Mouse (Mus musculus) Patski (cell line): ENCODE results near the gene Disp1. TPM values are rescaled to one million over a fixed set of nuclear protein-coding genes. Genes with fewer than 3 reads are reported as not detected.

Experiments
- ATAC-seq: fragments of 100-300 bp; one replicate; pipeline ENCODE4 v1.8.0; 2021
- CTCF ChIA-PET: fragments of 350-600 bp; sonication (Branson Sonifier 250); formaldehyde crosslinking; loops from one replicate; lab custom pipeline; 2022; ENCODE audit warnings: inconsistent platforms; lab: Charles Lee
- POLR2A ChIA-PET: fragments of 350-600 bp; sonication (Branson Sonifier 250); formaldehyde crosslinking; loops from one replicate; lab custom pipeline; 2022; ENCODE audit warnings: antibody characterized with exemption, inconsistent platforms; lab: Charles Lee
- DNase-seq: peaks from one replicate; pipeline ENCODE4 v3.0.0-alpha.2; 2011; ENCODE audit warnings: low read depth, low spot score
- H3K27me3 ChIP-seq: fragments of 371-371 bp; one replicate; pipeline ENCODE4 v1.5.1; 2021
- CTCF ChIP-seq: fragments of 100-300 bp; IDR thresholded peaks from one replicate; pipeline ENCODE4 v1.5.1; 2021
- in situ Hi-C: fragments of 300-500 bp; cut with MboI; formaldehyde crosslinking; loops from 3 replicates; pipeline ENCODE4 v1.11.1; 2018; ENCODE audit warnings: low pct_unique_long_range_greater_than_20kb, mixed read lengths
- polyA plus RNA-seq: library from polyadenylated mRNA; unstranded; gene quantifications from one replicate; pipeline ENCODE4 v1.2.3, GENCODE M21; 2021

The Disp1 gene
- polyA plus RNA-seq, 1 experiment from 2014 or later = 18.1 TPM

DNA sequence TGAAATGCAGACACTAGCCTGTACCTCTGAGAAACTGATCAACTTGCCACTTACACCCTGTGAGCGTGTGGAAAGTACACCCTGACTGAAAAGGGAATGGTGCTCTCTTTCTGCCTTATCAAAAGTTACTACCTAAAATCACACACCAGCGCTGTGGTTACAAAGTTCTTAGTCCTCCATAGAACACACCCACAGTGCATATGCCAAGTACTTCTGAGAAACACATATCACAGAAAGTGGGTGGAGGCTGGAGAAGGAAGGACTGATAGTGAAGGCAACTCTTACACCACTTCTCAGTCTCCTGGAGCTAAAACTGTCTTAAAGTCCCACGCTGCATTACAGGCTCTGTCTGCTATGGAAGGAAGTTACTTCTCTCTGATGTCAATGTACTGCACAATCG, 86.9 kb downstream of the Disp1 start:
- ATAC-seq (no peak), DNase-seq (no peak)
- in situ Hi-C loops = no loop called here
- no peak for TF ChIP-seq CTCF
- CTCF ChIA-PET = no interaction called here
- POLR2A ChIA-PET = no interaction called here
- no peaks in the 10 kb centered on the region for H3K27me3 ChIP-seq

GRCm38 (mm10) chr1:183133440-183133839, 87.9 kb downstream of the Disp1 start:
- in situ Hi-C loops = no loop called here
- CTCF ChIA-PET = interaction anchor here (1.2 to 1.4 kb wide), 2 partner anchors 10 to 20 kb away, joined by 3 to 4 read pairs; no protein-coding TSS in a partner anchor
- DNase-seq (no peak), ATAC-seq (no peak)
- no peaks in the 10 kb centered on the region for H3K27me3 ChIP-seq
- POLR2A ChIA-PET = interaction anchor here (1.4 kb wide), 1 partner anchor 9 kb away, joined by 4 read pairs; no protein-coding TSS in a partner anchor
- TF ChIP-seq CTCF = no peak

DNA sequence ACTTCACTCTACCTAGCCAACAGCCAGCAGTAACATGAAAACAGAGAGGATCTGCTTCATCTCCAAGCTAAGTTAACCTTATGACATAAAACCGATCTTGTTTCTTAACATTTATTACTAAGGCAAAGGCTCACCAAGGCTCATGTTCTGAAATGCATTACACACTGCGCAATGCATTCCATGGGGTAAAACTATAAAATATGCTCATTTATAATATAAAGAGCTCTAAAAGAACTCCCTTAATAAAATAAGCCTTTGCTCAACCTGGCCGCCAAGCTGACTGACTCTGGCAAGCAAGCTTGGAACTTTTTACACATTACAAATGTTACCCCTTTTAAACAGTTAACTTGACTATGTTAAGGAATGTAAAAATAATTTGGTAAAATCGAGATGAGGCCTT, 94.1 kb downstream of the Disp1 start:
- ATAC-seq = no peak
- in situ Hi-C loops = no loop called here
- no peak for DNase-seq
- POLR2A ChIA-PET = no interaction called here
- H3K27me3 ChIP-seq = no peaks in the 10 kb centered on the region
- TF ChIP-seq CTCF = no peak
- CTCF ChIA-PET = interaction anchor here (1.2 to 1.3 kb wide), 2 partner anchors 10 to 15 kb away, joined by 3 read pairs; no protein-coding TSS in a partner anchor

DNA sequence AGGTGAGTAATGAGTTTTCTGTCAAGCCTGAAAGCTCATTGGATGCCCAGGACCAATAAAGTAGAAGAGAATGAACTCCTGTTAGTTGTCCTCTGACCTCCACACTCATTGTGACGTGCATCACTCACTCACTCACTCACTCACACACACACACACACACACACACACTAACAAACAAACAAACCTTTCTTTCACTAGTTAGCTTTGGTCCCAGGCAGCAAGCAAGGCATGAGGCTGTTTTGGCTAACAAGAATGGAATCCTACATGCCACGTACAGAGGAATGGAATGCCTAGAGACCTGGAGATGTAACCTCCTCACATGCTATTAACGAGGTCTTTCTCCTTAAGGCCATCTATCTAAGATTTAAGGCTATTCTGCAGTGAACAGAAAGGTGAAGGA, 97.6 kb downstream of the Disp1 start:
- CTCF ChIA-PET = no interaction called here
- ATAC-seq = no peak
- POLR2A ChIA-PET = interaction anchor here (1.7 kb wide), 2 partner anchors 10 to 11 kb away, joined by 3 to 4 read pairs; no protein-coding TSS in a partner anchor
- in situ Hi-C loops = no loop called here
- DNase-seq = no peak
- TF ChIP-seq CTCF = no peak
- no peaks in the 10 kb centered on the region for H3K27me3 ChIP-seq

DNA sequence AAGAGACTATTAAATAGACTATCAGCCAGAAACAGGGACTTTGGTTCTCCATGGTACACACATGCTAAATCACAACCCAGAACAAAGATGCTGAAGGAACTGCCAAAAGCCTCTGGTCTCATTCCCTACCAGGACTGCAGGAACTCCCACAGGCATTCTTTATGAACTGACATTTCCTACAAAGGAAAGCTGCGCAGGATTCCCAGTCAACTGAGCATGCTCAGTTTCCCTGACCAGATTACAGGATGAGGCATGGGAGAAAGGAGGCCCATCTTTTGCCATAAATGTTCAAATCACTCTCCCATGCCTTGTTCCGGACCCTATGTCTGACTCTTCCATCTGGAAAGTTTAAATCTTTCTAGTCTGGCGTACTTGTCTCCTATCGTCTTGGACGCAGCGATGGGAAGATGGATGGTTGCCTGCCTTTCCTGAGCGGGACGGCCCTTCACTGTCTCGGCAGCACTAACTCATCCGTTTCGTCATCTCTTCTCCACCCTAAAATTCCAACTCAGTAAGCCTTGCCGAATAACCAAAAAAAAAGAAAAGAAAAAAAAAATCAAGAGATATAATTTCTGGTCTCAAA, 100.9 kb downstream of the Disp1 start:
- POLR2A ChIA-PET = no interaction called here
- in situ Hi-C loops = no loop called here
- no peak for ATAC-seq
- TF ChIP-seq CTCF = no peak
- CTCF ChIA-PET = no interaction called here
- H3K27me3 ChIP-seq = no peaks in the 10 kb centered on the region
- no peak for DNase-seq

DNA sequence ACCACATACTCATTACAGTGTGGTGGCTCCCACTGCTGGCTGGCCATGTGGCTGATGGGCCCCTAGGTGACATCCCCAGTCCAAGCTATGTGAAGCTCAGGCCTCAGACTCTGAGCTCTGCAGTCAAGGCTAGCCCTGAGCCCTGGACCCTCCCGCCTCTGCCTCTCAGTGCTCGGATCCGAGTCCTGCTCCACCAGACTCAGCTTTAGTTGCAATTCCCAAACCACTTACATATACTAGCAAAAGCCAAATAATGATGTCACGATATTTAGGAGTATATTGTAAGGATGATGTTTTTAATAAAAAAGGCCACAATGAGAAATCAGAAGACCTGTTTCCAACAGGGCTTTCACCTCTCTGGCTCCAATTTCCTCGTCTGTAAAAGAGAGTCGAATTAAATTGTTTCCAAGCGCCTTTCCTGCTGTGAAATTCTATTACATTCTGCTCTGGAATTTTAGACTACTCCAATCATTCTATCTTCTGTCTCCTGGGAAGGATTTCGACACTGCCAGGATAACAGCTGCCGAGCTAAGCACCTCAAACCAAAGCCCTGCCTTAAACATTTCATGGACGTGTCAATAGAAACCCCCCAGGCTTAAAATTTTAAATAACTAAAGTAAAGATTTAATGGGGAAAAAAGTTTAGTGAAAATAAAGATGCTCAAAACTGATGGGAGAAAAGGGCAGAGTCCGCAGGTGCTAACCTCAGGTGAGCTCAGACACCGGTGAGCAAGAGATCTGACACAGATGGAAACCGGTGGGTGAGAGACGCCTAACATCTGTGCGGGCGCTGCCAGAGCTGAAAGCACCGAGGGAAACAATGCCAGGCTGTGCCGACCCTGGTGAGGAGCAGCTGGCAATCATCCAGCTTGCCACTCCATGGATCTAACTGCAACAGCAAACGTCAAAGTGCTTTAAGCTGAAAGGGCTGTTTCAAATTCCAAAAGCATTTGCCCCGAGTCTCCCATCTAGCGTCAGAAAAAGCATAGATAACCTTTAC, 103.2 kb downstream of the Disp1 start:
- POLR2A ChIA-PET = no interaction called here
- in situ Hi-C loops = no loop called here
- ATAC-seq = no peak

GRCm38 (mm10) chr1:183116946-183117826, 104.1 kb downstream of the Disp1 start:
- DNase-seq (no peak), ATAC-seq (no peak)
- POLR2A ChIA-PET = interaction anchor here (0.6 kb wide), 2 partner anchors 53 to 1123 kb away, joined by 3 to 4 read pairs; no protein-coding TSS in a partner anchor
- in situ Hi-C loops = no loop called here
- CTCF ChIA-PET = interaction anchor here (1.2 kb wide), 2 partner anchors 9 to 25 kb away, joined by 3 read pairs; no protein-coding TSS in a partner anchor
- no peak for TF ChIP-seq CTCF
- no peaks in the 10 kb centered on the region for H3K27me3 ChIP-seq

More for the DNA sequence above, 103.2 kb downstream of the Disp1 start:
- TF ChIP-seq CTCF = no peak
- H3K27me3 ChIP-seq = no peaks in the 10 kb centered on the region
- CTCF ChIA-PET = interaction anchor here (1.2 to 1.3 kb wide), 3 partner anchors 8 to 33 kb away, joined by 3 read pairs; no protein-coding TSS in a partner anchor
- DNase-seq = no peak

- no peak for ATAC-seq
Observed at GRCm38 (mm10) chr1:183116441-183116840, 104.9 kb downstream of the Disp1 start.

DNA sequence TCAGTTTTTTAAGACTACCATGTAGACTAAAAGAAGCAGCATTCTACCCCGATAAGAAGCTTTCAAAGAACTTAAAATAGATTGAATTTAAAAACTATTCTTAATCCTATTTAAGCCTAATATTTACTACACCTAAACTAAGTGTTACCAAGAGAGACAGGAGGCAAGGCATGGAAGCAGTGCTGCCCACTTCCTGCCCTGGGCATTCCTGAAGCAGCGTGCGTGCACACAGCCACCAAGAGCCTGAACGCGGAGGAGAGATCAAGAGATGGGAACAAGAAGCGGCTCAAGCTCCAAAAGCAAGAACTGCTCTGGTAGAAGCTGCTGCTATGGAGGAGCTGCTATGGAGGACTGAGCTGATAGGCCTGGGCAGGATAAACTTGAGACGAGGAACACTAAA, 106.2 kb downstream of the Disp1 start:
- no peak for DNase-seq
- ChIA-PET CTCF (no interaction called here), POLR2A (interaction anchor here (1.0 kb wide), 1 partner anchor 15 kb away, joined by 4 read pairs; no protein-coding TSS in a partner anchor)
- no peak for TF ChIP-seq CTCF
- in situ Hi-C loops = no loop called here
- H3K27me3 ChIP-seq = no peaks in the 10 kb centered on the region
- ATAC-seq = no peak

More at GRCm38 (mm10) chr1:183116441-183116840, 104.9 kb downstream of the Disp1 start:
- CTCF ChIA-PET = no interaction called here
- in situ Hi-C loops = no loop called here
- TF ChIP-seq CTCF = no peak
- DNase-seq = no peak
- no peaks in the 10 kb centered on the region for H3K27me3 ChIP-seq
- POLR2A ChIA-PET = interaction anchor here (0.6 kb wide), 1 partner anchor 1122 kb away, joined by 4 read pairs; no protein-coding TSS in a partner anchor
